Comparison of ENCODE assay signal across 10 mouse cellular contexts in genomic region chr11:59230144-59230760, GRCm38 (mm10). TPM values are rescaled to one million over a fixed set of nuclear protein-coding genes. Genes with fewer than 3 reads are reported as not detected.
A peak's percentile ranks its signal among the peaks of the same experiment; 100 is the strongest.
DNase-seq lines count a peak whose midpoint lies in the region; ATAC-seq and TF ChIP-seq lines count a peak whose summit lies in the region.
"Had no signal": no experiment of that assay in that cellular context is flagged by ENCODE, and none has a peak within 500 bp of the region (broad histone marks: within the 10 kb centered on the region; RNA-seq: fewer than 3 reads in every experiment).

No protein-coding gene starts in this region.

- CTCF ChIA-PET in Patski (lab: Charles Lee) = interaction anchor here (1.7 kb wide), 1 partner anchor 67 kb away, joined by 9 read pairs; no protein-coding TSS in a partner anchor

- 15% methylated on average over 7 of the region's 7 CpGs for WGBS in hindbrain, embryonic 14.5 days
- 12% methylated on average over 7 of the region's 7 CpGs for WGBS in liver, embryonic 12.5 days (ENCODE audit: insufficient replicate concordance)
- 17% methylated on average over 7 of the region's 7 CpGs for WGBS in neural tube, embryonic 12.5 days

- no peaks in the 10 kb centered on the region for H3K9me3 ChIP-seq in hindbrain, embryonic 14.5 days (ENCODE audit: control insufficient read depth, low read length)
- H3K9me3 ChIP-seq in liver, embryonic 12.5 days (replicated peaks) = no peaks in the 10 kb centered on the region
- no peaks in the 10 kb centered on the region for H3K9me3 ChIP-seq in neural tube, embryonic 12.5 days
- H3K9me3 ChIP-seq: midbrain, embryonic 12.5 days had no signal

- TF ChIP-seq CTCF in left cerebral cortex, adult 2 months (IDR thresholded peaks at IDR 0.05) = peak; percentile 71
- peak; percentile 87 for TF ChIP-seq CTCF in Patski (IDR thresholded peaks at IDR 0.05)

- no peak overlapping the region for H3K4me2 ChIP-seq in hindbrain, embryonic 14.5 days (replicated peaks)
- H3K4me2 ChIP-seq in liver, embryonic 12.5 days = 0 out of 2 replicates have a peak overlapping the region, but pooled peaks have one; percentile 16
- H3K4me2 ChIP-seq in neural tube, embryonic 12.5 days (replicated peaks) = 0 out of 2 replicates have a peak overlapping the region, but pooled peaks have one; percentile 18
- H3K4me2 ChIP-seq: midbrain, embryonic 12.5 days had no signal

- H3K4me3 ChIP-seq in left cerebral cortex, adult 2 months = no peak overlapping the region
- H3K4me3 ChIP-seq in hindbrain, embryonic 14.5 days (replicated peaks; ENCODE audit: low read length) = no peak overlapping the region
- H3K4me3 ChIP-seq in liver, embryonic 12.5 days = no peak overlapping the region
- H3K4me3 ChIP-seq in neural tube, embryonic 12.5 days = no peak overlapping the region
- H3K4me3 ChIP-seq: erythroblast, embryonic 14.5 days; midbrain, embryonic 12.5 days had no signal

- POLR2A ChIA-PET in Patski (lab: Charles Lee) = no interaction called here

- H3K27ac ChIP-seq in left cerebral cortex, adult 2 months = no peak overlapping the region
- no peak overlapping the region for H3K27ac ChIP-seq in hindbrain, embryonic 14.5 days
- H3K27ac ChIP-seq in liver, embryonic 12.5 days = no peak overlapping the region
- H3K27ac ChIP-seq in neural tube, embryonic 12.5 days = no peak overlapping the region
- H3K27ac ChIP-seq: midbrain, embryonic 12.5 days had no signal

- intact Hi-C loops in left cerebral cortex, adult 2 months (cut with DNase I) = loop anchor here (2.0 kb wide), 1 partner anchor 69 kb away; no protein-coding TSS in a partner anchor

- in situ Hi-C loops in Patski (cut with MboI; ENCODE audit: low pct_unique_long_range_greater_than_20kb) = loop anchor here (5.0 kb wide), 1 partner anchor 67 kb away; no protein-coding TSS in a partner anchor

- DNase-seq in left cerebral cortex, adult 2 months (ENCODE audit: extremely low spot score in 1 of 2, low spot score in 2 of 2) = peak in 1 of 2 experiments; percentile 56
- no peak for DNase-seq in left cerebral cortex, adult 9 months (ENCODE audit: low spot score in 2 of 2)
- DNase-seq in Patski (ENCODE audit: low read depth, low spot score) = no peak
- DNase-seq in embryo, embryonic 10 days (ENCODE audit: low spot score) = peak; percentile 80
- DNase-seq in hindbrain, embryonic 14.5 days (ENCODE audit: low spot score) = peak; percentile 62
- peak; percentile 64 for DNase-seq in urinary bladder, postnatal 25 days (ENCODE audit: low spot score)

- H3K36me3 ChIP-seq in hindbrain, embryonic 14.5 days (replicated peaks; ENCODE audit: control insufficient read depth, insufficient read depth) = no peaks in the 10 kb centered on the region
- peaks cover 7% of the 10 kb centered on the region; the same call in 1 of the 2 replicates for H3K36me3 ChIP-seq in liver, embryonic 12.5 days
- no peaks in the 10 kb centered on the region for H3K36me3 ChIP-seq in neural tube, embryonic 12.5 days
- H3K36me3 ChIP-seq: midbrain, embryonic 12.5 days had no signal

- no peaks in the 10 kb centered on the region for H3K27me3 ChIP-seq in Patski
- H3K27me3 ChIP-seq in hindbrain, embryonic 14.5 days (ENCODE audit: control insufficient read depth, insufficient read depth, low read length) = no peaks in the 10 kb centered on the region
- peaks cover 36% of the 10 kb centered on the region for H3K27me3 ChIP-seq in liver, embryonic 12.5 days (replicated peaks)
- no peaks in the 10 kb centered on the region for H3K27me3 ChIP-seq in neural tube, embryonic 12.5 days (replicated peaks)

- ATAC-seq in Patski = no peak
- no peak for ATAC-seq in hindbrain, embryonic 14.5 days (ENCODE audit: low FRiP score)
- ATAC-seq in liver, embryonic 12.5 days = no peak
- ATAC-seq in neural tube, embryonic 12.5 days (ENCODE audit: low FRiP score, low read depth) = no peak

- peaks cover 23% of the 10 kb centered on the region for H3K4me1 ChIP-seq in hindbrain, embryonic 14.5 days (replicated peaks; ENCODE audit: control insufficient read depth, insufficient read depth, low read length)
- H3K4me1 ChIP-seq in liver, embryonic 12.5 days = peaks cover 36% of the 10 kb centered on the region
- peaks cover 25% of the 10 kb centered on the region for H3K4me1 ChIP-seq in neural tube, embryonic 12.5 days

- no peak overlapping the region for H3K9ac ChIP-seq in hindbrain, embryonic 14.5 days
- H3K9ac ChIP-seq in liver, embryonic 12.5 days = 0 out of 2 replicates have a peak overlapping the region, but pooled peaks have one; percentile 24
- H3K9ac ChIP-seq in neural tube, embryonic 12.5 days = no peak overlapping the region
- H3K9ac ChIP-seq: midbrain, embryonic 12.5 days had no signal

RNA-seq across cellular contexts. Expression of gene Arf1, which starts 2.2 kb away (rescaled TPM):
- total RNA-seq in left cerebral cortex, adult 2 months (2021) = 100 to 1,000 TPM; 409 to 423 TPM
- 522 TPM for polyA plus RNA-seq in Patski (2021)
- polyA plus RNA-seq in hindbrain, embryonic 14.5 days (2014; fragmentation: Nextera tagmentation; extraction: Ambion mirVana) = 611 and 652 TPM in 2 replicates
- polyA plus RNA-seq in liver, embryonic 12.5 days (2016; fragmentation: Nextera tagmentation; extraction: Ambion mirVana) = 341 TPM in 2 replicates
- polyA plus RNA-seq in neural tube, embryonic 12.5 days (2016; fragmentation: Nextera tagmentation; extraction: Ambion mirVana) = 623 and 633 TPM in 2 replicates

RNA-seq across cellular contexts. Expression of gene 2310033P09Rik, which starts 22.1 kb away (rescaled TPM):
- total RNA-seq in left cerebral cortex, adult 2 months (2021) = 10 to 100 TPM; 21.0 to 23.6 TPM
- polyA plus RNA-seq in Patski (2021) = 24.6 TPM
- polyA plus RNA-seq in hindbrain, embryonic 14.5 days (2014; fragmentation: Nextera tagmentation; extraction: Ambion mirVana) = 21.4 and 25.0 TPM in 2 replicates
- 25.1 and 26.6 TPM in 2 replicates for polyA plus RNA-seq in liver, embryonic 12.5 days (2016; fragmentation: Nextera tagmentation; extraction: Ambion mirVana)
- 30.1 and 30.5 TPM in 2 replicates for polyA plus RNA-seq in neural tube, embryonic 12.5 days (2016; fragmentation: Nextera tagmentation; extraction: Ambion mirVana)

RNA-seq across cellular contexts. Expression of gene Mrpl55, which starts 28.0 kb away (rescaled TPM):
- total RNA-seq in left cerebral cortex, adult 2 months (2021) = 10 to 100 TPM; 33.8 to 33.9 TPM
- 48.6 TPM for polyA plus RNA-seq in Patski (2021)
- 88.2 and 98.7 TPM in 2 replicates for polyA plus RNA-seq in hindbrain, embryonic 14.5 days (2014; fragmentation: Nextera tagmentation; extraction: Ambion mirVana)
- 78.3 and 82.8 TPM in 2 replicates for polyA plus RNA-seq in liver, embryonic 12.5 days (2016; fragmentation: Nextera tagmentation; extraction: Ambion mirVana)
- 88.0 and 91.1 TPM in 2 replicates for polyA plus RNA-seq in neural tube, embryonic 12.5 days (2016; fragmentation: Nextera tagmentation; extraction: Ambion mirVana)

RNA-seq across cellular contexts. Expression of gene Guk1, which starts 38.2 kb away (rescaled TPM):
- total RNA-seq in left cerebral cortex, adult 2 months (2021) = 100 to 1,000 TPM; 135 TPM
- polyA plus RNA-seq in Patski (2021) = 78.7 TPM
- 248 and 249 TPM in 2 replicates for polyA plus RNA-seq in hindbrain, embryonic 14.5 days (2014; fragmentation: Nextera tagmentation; extraction: Ambion mirVana)
- polyA plus RNA-seq in liver, embryonic 12.5 days (2016; fragmentation: Nextera tagmentation; extraction: Ambion mirVana) = 73.7 and 81.3 TPM in 2 replicates
- 111 and 113 TPM in 2 replicates for polyA plus RNA-seq in neural tube, embryonic 12.5 days (2016; fragmentation: Nextera tagmentation; extraction: Ambion mirVana)

RNA-seq across cellular contexts. Expression of gene Gjc2, which starts 47.2 kb away (rescaled TPM):
- total RNA-seq in left cerebral cortex, adult 2 months (2021) = 1 to 10 TPM; 7.4 to 8.0 TPM
- 0.13 TPM for polyA plus RNA-seq in Patski (2021)
- polyA plus RNA-seq in hindbrain, embryonic 14.5 days (2014; fragmentation: Nextera tagmentation; extraction: Ambion mirVana) = 0.12 and 0.35 TPM in 2 replicates
- 0.10 and 0.14 TPM in 2 replicates for polyA plus RNA-seq in liver, embryonic 12.5 days (2016; fragmentation: Nextera tagmentation; extraction: Ambion mirVana)
- 0.23 and 0.39 TPM in 2 replicates for polyA plus RNA-seq in neural tube, embryonic 12.5 days (2016; fragmentation: Nextera tagmentation; extraction: Ambion mirVana)

Comparison
In these comparisons a context has a peak if more than half of its experiments do, and no peak if none do; other contexts are left out.
1. DNase-seq: peak in embryo, embryonic 10 days (single experiment), hindbrain, embryonic 14.5 days (single experiment) and urinary bladder, postnatal 25 days (single experiment); none in left cerebral cortex, adult 9 months (0 of 2) and Patski (single experiment).